Mouse (Mus musculus) cerebellum, adult 9-11 months (tissue): ENCODE measurements around the gene Setd5.

Experiments
- DNase-seq: peaks from one replicate; pipeline ENCODE4 v3.0.0; 2022

The Setd5 gene

GRCm38 (mm10) chr6:113144764-113145163 lies 67.6 kb downstream of the Setd5 start:
- no peak for DNase-seq

DNA sequence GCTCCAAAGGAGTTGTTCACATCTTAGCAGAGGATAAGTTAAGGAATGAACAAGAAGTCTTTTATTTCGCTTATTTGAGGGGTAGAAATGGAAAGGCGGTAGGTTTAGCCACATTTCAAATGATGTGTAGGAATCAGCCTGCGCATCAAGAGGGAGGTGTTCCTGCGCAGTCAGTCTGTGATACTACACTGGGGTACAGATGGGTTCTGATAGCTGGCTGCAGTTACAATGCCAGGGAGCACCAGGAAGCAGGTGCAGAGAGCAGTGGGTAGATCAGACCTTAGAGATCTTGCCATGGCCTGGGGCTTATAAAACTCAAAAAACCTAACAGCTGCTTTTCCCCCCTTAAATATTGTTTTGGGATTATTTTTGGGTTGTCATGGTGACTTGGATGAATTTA lies 68.1 kb downstream of the Setd5 start:
- no peak for DNase-seq

DNA sequence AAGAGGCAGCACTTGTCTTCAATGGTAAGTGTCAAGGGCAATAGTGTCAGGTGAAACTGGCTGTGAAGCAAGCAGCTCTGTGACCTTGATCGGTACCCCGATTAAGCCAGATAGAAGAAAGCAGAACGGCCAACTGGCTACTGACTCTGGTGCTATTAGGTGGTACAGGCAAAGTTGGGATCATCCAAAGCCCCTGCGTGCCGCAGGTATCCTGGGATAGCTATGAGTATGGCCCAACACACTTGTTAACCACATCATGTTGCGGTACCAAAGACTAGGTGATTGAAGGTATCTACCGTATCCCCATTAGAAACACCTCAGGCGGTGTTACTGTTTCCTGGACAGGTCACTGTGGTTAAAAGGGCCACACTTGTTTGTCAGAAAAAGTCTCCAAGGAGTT lies 76.9 kb downstream of the Setd5 start:
- DNase-seq = no peak

DNA sequence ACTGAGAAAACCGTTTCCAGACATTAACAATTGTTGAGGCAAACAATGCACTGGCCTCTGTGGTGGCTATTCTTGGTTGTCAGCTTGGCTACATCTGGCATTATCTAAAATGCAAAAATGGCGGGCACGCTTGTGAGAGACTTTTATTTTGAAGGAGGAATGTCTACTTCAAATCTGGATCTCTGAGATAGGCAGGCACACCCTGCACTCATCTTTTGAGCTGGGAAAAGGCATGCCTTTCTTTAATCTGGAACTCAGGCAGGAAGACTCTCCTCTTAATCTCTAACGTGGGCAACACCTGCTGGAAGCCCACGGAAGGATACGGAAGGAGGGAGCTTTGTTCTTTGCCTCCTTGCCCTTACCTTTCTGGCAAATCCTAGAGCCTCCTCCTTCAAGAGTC lies 77.7 kb downstream of the Setd5 start:
- DNase-seq = no peak

DNA sequence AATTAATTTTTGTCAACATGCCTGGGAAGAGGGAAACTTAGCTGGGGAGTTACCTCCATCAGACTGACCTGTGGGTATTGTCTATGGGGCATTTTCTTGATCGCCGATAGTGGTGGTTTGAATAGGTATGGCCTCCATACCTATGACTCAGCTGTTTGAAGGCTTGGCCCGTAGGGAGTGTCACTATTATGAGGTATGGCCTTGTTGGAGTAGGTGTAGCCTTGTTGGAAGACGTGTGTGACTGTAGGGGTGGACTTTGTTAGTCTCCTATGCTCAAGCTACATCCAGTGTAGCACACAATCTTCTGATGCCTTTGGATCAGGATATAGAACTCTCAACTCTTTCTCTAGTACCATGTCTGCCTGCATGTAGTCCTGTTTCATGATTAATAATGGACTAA lies 78.9 kb downstream of the Setd5 start:
- DNase-seq = no peak

GRCm38 (mm10) chr6:113160106-113160505 lies 82.9 kb downstream of the Setd5 start:
- DNase-seq = no peak

- DNase-seq = peak; percentile 79
These were observed 84.8 kb downstream of the Setd5 start for GRCm38 (mm10) chr6:113161982-113162381.

GRCm38 (mm10) chr6:113163513-113163912 lies 86.3 kb downstream of the Setd5 start:
- no peak for DNase-seq

DNA sequence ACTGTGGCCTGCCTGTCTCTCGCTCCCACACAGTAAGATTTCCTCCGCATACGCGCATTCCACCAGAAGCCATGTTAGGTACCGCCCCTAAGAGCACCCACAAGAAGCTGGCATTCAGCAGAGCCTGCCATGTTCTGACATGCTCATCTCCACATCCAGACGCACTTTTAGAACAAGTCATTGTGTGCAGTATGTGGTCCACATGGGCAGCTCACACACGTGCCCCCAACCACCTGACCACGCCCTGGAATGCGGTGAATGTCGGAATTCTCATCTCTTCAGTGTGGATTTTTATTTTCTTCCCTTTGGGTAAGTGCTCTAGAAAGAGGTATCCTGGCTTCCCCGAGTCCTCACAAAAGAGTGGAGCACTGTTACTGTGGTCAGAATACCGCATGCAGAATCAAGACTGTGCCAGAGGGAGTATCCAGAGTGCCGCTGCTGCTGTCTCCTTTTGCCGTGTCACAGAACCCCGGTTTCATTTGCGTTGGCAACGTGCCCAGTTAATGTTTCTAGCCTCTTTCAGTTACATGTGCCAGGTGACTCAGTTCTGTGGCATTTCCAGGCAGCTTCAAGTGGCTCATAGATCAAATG lies 89.6 kb downstream of the Setd5 start:
- peak; percentile 61 for DNase-seq

DNA sequence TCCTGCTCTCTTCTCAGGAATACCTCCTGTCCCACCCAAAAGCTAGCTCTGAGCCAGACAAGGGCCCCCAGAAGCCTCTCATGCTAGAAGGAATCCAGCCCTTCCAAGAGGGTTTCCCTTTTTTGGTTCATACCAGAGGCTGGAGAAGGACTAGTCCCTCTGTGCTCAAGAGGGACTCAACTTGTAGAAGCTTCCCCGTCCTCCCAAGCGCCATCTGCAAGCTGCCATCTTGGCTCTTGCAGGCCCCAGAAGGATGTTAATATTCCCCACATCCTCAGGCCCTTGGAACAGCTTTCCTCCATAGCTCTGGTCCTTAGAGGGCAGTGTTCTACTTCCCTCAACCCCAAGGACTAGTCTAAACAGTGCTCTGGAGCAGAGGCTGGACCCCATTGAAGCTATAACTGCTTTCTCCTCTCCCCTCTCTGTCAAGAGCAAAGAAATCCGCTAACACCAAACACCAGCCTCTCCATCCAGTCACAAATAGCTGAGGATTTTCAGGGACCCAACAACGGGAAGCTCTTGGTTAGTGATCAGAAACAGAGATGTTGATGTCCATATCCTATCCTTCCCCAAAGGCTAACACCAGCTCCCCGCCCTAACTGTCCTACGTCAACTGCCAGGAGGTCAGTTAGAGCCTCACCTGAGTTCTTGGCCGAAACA lies 91.3 kb downstream of the Setd5 start:
- no peak for DNase-seq

DNA sequence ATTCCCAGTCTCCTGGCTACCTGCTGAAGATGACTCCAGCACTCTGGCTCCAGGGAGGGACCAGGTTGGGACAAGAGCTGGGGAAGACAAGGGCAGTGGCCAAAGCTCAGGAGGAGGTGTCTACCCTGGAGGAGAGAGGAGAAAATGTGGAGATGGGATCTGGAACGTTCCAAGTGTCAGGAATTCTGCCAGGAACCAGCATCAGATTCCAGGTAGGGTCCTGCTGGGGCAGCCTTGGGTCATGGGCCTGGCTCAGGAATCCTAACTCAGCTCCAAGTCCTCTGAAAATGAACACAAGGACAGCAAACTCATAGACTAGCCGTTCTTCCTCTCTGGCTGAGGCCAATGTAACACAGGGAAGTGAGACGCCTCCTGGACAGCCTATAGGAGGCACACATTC lies 92.7 kb downstream of the Setd5 start:
- DNase-seq = no peak

- DNase-seq = no peak
These were observed 93.5 kb downstream of the Setd5 start for GRCm38 (mm10) chr6:113170651-113171050.

GRCm38 (mm10) chr6:113172011-113172410 lies 94.8 kb downstream of the Setd5 start:
- no peak for DNase-seq

GRCm38 (mm10) chr6:113172568-113172967 lies 95.4 kb downstream of the Setd5 start:
- peak; percentile 46 for DNase-seq

- DNase-seq = no peak
These were observed 98.3 kb downstream of the Setd5 start for GRCm38 (mm10) chr6:113175469-113175868.

DNA sequence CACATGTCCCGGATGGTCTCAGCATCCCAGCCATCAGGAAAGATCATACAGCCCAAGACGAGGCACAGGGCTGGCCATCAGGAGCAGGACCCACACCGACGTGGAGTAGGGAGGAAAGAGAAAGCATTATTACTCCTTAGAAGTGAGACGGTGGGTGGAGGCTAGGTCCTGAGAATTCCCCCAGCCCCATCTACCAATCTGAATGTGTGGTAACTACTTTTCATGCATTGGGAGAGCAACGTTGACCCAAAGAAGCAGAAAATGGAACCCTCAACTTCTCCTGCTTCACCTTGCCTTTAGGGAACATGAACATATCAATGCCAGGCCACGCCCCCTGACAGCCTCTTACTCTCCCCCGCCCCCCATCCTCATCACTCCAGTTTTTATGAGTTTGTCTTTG lies 99.4 kb downstream of the Setd5 start:
- DNase-seq = no peak

DNA sequence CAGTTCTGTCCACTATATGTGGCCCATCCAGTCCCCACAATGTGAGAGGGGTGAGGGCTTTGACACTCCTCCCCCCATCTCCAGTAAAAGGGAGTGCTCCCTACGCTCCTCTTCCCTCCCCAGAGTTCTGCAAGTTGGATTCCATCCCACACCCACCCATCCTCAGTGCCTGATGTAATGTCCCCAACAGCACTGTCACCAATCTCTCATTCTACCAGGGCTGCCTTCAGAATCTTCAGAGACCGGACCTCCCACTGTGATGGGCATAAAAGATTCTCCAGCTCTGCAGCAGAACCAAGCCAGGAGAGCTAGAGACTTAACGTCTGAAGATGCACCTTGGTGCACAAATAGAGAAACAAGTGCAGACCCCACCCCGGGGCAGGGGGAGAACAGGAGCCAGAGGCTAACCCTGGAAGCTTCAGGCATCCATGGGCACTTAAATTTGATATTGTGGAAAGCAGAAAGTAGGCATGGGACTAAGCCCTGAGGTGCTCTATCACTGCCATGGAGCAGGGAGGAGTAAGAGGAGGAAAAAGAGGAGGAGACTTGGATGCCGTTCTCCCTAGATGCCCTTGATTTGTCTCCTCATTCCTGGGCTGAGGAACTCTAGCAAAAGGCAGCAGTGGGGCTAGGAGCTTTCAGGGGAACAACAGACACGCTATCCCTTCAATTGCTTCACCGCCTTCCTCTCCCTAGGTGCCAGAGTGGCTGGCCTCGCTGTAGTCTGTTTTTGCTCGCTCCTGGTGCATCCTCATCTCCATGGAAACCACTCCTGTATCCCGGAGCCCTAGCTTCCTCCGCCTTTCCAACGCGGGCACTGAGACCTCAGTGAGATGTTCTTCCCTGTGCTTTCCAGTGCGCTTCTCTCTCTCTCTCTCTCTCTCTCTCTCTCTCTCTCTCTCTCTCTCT lies 101.4 kb downstream of the Setd5 start:
- DNase-seq = no peak

GRCm38 (mm10) chr6:113179195-113179733 lies 102.1 kb downstream of the Setd5 start:
- DNase-seq = no peak

DNA sequence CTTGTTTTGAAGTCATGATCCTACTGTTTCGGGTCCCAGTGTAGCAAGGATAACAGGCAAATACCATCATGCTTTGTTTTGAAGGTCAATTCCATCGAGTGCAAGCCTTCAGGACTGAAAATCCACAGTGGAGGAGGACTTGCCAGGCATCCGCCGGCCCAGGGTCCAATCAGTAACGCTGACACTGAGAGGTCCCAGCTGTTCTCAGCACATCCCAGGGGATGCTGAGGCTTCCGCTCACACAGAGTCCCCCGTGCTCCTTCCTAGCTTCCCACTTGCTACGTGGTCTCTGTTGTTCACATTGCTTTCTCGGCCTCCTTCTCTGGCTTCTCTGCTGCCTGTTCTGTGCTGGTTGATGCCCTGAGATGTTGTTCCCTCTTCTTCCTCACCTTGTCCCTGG lies 107.0 kb downstream of the Setd5 start:
- no peak for DNase-seq

DNA sequence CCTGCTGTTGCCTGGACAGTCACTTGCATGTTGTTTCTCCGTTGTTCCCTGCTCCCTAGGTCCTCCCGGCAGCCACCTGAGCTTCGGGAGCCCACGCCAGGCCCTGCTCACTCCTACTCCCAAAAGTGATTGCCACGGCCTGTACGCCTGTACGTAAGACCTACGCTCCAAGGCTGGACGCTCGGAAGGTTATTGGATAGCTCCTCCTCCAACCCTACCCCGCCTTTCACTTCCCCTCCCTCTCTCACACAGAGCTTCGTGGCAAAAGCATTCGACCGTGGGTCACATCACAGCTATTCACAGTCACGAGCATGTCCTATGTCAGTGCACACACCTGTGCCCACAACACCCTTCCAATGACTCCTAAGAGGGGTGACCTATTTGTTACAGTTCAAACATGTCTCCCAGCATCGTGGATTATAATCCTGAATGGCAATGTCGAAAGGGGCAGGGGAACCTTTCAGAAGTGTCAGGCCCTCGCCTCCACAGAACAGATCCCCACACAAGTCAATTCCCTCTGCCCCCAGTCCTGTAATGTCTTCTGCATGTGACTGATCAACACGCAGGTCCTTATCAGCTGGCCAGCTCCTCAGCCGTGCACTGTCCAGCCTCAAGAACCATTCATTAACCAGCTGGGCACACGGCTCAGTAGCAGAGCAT lies 107.8 kb downstream of the Setd5 start:
- DNase-seq = no peak

GRCm38 (mm10) chr6:113193765-113194460 lies 116.7 kb downstream of the Setd5 start:
- peak; percentile 58 for DNase-seq

- DNase-seq = no peak
These were observed 117.3 kb downstream of the Setd5 start for GRCm38 (mm10) chr6:113194517-113194840.
